Mouse (Mus musculus) ovary, adult 10 weeks (tissue): ENCODE results near the gene Txlna. TPM values are rescaled to one million over a fixed set of nuclear protein-coding genes. Genes with fewer than 3 reads are reported as not detected.

Source experiments
- polyA plus RNA-seq: library from polyadenylated mRNA; stranded (reverse); fragments of 350-450 nt; fragmentation: Illumina TruSeq; extraction: RNeasy Lipid Tissue Mini Kit (QIAGEN cat#74804); gene quantifications from one replicate; pipeline ENCODE4 v1.2.3, GENCODE M21; 2014

Txlna gene
- 20.1 TPM for polyA plus RNA-seq

GRCm38 (mm10) chr4:129640638-129641467 is at the start of gene Txlna:
Gene Txlna, minus strand, starts transcription at chr4:129641065.

GRCm38 (mm10) chr4:129672083-129672877 is 31.4 kb upstream of the Txlna start, which contains the start of gene Kpna6:
Gene Kpna6, minus strand, starts transcription at chr4:129672767.

GRCm38 (mm10) chr4:129623681-129624091 is 17.2 kb downstream of the Txlna start, which contains the start of gene Ccdc28b:
Gene Ccdc28b, minus strand, starts transcription at chr4:129623947.

GRCm38 (mm10) chr4:129618786-129619691 is 21.8 kb downstream of the Txlna start, which contains the start of gene Iqcc:
Gene Iqcc, minus strand, starts transcription at chr4:129619099.

GRCm38 (mm10) chr4:129614093-129614492 is 26.8 kb downstream of the Txlna start, which contains the start of gene Dcdc2b:
Gene Dcdc2b, minus strand, starts transcription at chr4:129614257.

GRCm38 (mm10) chr4:129600233-129601158 is 40.4 kb downstream of the Txlna start, which contains the start of the genes Eif3i and Tmem234:
Gene Eif3i, minus strand, starts transcription at chr4:129600648.
Gene Tmem234, plus strand, starts transcription at chr4:129600668.

GRCm38 (mm10) chr4:129578466-129578865 is 62.4 kb downstream of the Txlna start, which contains the start of gene Fam167b:
Gene Fam167b, minus strand, starts transcription at chr4:129578549.

Other genes with a start within 250 kb of the Txlna start
- 18.5 TPM for gene Zbtb8b, start 200.2 kb downstream of the Txlna start, polyA plus RNA-seq
- 8.4 TPM for gene Bsdc1, start 179.5 kb downstream of the Txlna start, polyA plus RNA-seq
- gene Tssk3, start 150.0 kb downstream of the Txlna start, polyA plus RNA-seq: not detected
- gene Fam229a, start 149.9 kb downstream of the Txlna start, polyA plus RNA-seq: not detected
- gene Marcksl1, start 127.5 kb downstream of the Txlna start, polyA plus RNA-seq: 220 TPM
- 51.0 TPM for gene Hdac1, start 98.4 kb downstream of the Txlna start, polyA plus RNA-seq
- 0.66 TPM for gene Lck, start 67.4 kb downstream of the Txlna start, polyA plus RNA-seq
- gene Fam167b, start 62.5 kb downstream of the Txlna start, polyA plus RNA-seq: 0.94 TPM
- 20.0 TPM for gene Eif3i, start 40.4 kb downstream of the Txlna start, polyA plus RNA-seq
- gene Tmem234, start 40.4 kb downstream of the Txlna start, polyA plus RNA-seq: 29.8 TPM
- gene Dcdc2b, start 26.8 kb downstream of the Txlna start, polyA plus RNA-seq: not detected
- 4.9 TPM for gene Iqcc, start 22.0 kb downstream of the Txlna start, polyA plus RNA-seq
- gene Ccdc28b, start 17.1 kb downstream of the Txlna start, polyA plus RNA-seq: 4.1 TPM
- 60.3 TPM for gene Kpna6, start 31.7 kb upstream of the Txlna start, polyA plus RNA-seq
- gene Tmem39b, start 55.8 kb upstream of the Txlna start, polyA plus RNA-seq: 0.43 TPM
- gene Khdrbs1, start 101.2 kb upstream of the Txlna start, polyA plus RNA-seq: 354 TPM
- gene Ptp4a2, start 170.2 kb upstream of the Txlna start, polyA plus RNA-seq: 2,436 TPM